Mouse (Mus musculus): ENCODE measurements around the gene Cnksr1. TPM values are rescaled to one million over a fixed set of nuclear protein-coding genes. Genes with fewer than 3 reads are reported as not detected.
"Not testable (repeated sequence)": the region's sequence is repeated elsewhere in the genome, so short reads cannot be mapped to it uniquely, and the experiment has no call there.

Cnksr1 gene
- 1 to 10 TPM; 1.8 to 2.3 TPM for total RNA-seq (2021)
- long read RNA-seq, experiment 1, partial matches to known transcripts, result 0 of 2 reads
- long read RNA-seq, experiment 1, other reads (novel, unspliced or antisense), result 1 of 2 reads
- long read RNA-seq, experiment 2, partial matches to known transcripts, result 0 of 5 reads
- long read RNA-seq, experiment 2, other reads (novel, unspliced or antisense), result 3 of 5 reads

DNA sequence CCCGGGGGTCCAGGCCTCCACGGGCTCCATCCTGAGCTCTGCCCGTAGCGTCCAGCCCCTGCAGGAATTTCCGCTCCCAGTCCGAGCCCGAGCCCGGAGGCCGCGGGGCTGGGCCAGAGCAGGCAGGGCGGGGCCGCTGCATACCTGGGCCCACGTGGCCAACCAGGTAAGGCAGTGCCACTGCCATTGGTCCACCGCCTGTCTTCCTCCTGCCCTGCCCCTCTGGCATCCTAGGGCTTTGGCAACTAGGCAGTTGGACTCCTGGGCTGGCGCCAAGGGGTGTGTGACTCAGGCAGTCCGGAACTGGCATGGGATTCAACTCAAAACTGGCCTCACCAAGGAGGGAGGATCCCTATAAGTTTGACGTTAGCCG lies at the start of gene Cnksr1:
Gene Cnksr1, minus strand, starts transcription at position 121 of the 373 bp plus-strand sequence.
- peak; percentile 35 to 65 for DNase-seq (ENCODE audit: low spot score in 2 of 2)

DNA sequence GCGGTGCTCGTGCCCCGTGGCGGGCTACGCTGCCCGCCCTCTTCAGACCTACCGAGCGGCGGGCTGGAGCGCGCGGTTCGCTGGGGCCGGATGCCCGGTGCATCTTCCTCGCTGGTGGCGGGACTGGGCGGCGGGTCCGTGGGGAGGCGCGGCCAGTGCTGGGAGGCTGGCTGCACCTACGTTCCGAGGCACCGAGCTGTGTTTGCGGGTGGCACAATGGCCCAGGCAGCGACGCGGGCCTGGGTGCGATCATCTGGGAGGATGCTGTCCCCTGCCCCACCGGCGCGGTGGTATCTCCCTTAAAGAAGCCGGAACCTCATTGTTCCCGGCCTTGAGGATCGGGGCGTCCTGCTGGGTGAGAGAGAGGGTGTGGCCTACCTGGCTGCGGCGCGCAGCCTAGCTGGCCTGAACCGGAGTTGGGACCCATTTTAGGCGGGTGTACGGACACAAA lies 49.4 kb upstream of the Cnksr1 start, which contains the start of gene Pdik1l:
Gene Pdik1l, minus strand, starts transcription at position 321 of the 451 bp plus-strand sequence.
- DNase-seq (ENCODE audit: low spot score in 2 of 2), result peak; percentile 35 to 70

DNA sequence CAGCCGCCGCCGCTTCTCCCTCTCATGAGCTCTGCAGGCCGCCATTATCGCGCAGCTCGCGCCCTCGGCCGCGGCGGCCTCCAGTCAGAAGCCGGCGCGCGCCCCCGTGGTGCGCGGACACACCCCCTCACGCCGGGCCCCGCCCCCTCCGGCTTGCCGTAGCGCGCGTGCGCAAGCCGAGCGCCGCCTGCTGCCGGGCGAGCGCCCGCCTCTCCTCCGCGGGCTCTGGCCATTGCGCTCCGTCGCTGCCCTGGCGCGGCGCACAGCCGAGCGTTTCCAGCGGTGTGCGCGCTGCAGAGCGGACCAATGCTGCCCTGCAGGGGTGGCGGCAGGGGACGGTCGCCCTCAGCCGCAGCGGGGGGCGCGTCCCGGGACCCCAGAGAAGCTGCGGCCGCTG lies 49.0 kb upstream of the Cnksr1 start:
- peak; percentile 97 to 99 for DNase-seq (ENCODE audit: low spot score in 2 of 2)

DNA sequence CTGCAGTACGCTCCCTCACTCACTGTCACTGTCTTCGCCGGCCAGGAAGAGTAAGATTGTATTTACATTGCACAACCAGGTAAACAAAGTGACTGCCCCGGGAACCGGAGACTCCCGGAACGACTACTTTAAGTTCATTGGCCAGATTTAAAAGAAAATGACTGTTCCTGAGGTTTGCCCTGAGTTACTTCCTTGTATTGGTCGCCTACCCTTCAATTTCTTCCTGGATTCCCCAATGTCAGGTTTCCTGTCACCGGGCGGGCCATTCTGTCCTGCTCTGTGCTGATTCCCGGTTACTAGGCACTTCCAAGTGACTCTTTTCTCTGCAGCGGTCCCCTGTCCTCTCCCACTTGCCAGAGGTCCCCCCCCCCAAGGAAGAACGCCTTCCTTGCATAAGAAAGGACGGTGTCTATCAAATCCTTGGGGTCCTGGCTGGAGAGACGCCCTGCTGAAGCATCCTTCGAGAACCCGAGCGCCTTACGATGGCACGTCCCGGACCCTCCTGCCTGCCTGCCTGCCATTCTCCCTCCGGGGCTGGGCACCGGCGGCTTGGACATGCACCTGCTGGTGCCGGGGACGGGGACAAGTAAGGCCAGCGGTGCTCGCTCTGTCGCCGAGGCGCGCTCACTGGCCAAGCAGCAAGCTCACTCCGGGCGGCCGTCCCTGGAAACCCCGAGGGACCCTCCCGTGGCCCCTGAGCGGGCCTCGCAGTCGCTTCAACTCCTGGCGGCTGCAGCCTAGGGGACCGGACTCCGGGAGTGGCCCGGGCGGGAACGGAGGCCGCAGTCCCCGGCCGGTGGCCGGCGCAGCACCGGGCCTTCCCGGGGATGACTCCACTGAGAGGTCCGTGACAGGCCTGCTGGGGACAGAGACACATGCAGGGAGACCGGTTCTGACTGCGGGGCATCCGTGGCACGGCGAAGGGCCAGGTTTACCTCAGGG lies 48.3 kb upstream of the Cnksr1 start:
- DNase-seq (ENCODE audit: low spot score in 2 of 2), result peak in 1 of 2 experiments; percentile 26

DNA sequence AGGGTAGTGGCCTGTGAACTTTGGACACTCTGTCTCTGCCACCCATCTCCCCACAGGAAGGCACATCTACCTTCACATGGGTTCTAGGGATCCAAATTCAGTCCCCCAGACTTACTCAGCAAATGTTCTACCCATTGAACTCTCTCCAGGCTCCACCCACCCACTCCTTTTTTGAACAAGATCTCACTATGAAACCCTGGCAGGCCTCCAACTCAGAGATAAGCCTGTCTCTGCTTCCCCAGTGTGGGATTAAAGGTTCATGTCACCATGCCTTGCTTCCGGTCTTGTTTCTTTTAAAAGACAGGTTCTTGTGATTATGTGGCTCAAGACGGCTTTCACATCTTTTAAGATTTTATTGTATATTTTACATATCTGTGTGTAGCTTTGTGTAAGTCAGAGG lies 46.7 kb upstream of the Cnksr1 start:
- no peak for DNase-seq (ENCODE audit: low spot score in 2 of 2)

DNA sequence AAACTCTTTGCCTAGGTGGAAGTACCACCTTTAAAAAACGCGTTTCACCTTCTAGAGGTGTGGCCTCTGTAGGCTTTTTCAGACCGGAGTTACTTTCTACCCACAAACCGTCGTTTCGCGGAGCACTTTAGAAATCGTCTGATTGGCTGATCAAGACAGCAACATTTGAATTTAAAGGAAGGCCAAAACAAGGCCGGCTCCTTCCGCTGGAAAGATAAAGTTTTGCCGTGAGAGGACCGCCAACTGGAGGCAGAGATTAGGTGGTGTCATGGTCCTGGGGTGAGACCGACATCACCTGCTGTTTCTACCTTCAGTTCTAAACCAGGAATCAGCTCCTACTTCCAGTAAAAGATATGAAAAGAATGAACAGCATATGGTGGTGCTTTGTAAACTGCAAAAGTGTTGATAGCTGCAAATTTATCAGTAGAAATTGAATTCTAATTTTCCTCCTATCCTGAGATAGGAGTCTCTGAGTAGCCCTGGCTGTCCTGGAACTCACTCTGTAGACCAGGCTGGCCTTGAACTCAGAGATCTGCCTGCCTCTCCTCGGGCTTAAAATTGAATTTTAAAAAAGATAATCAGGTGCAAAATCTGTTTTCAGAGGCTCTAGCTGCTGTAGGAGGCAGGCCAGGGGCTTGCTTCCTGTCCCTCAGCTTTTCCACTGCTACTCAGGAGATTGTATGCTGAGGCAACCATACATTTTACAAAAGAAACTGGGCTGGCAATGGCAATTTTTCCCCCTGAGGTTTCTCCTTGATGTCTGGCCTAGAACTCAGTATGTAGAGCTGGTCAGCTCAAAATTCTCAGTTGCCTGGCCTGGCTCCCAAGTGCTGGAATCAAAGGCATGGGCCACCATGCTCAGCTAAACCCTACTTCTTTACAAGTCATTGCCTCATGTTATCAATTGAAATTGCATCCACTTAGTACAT lies 35.5 kb upstream of the Cnksr1 start:
- DNase-seq (ENCODE audit: low spot score in 2 of 2), result no peak

DNA sequence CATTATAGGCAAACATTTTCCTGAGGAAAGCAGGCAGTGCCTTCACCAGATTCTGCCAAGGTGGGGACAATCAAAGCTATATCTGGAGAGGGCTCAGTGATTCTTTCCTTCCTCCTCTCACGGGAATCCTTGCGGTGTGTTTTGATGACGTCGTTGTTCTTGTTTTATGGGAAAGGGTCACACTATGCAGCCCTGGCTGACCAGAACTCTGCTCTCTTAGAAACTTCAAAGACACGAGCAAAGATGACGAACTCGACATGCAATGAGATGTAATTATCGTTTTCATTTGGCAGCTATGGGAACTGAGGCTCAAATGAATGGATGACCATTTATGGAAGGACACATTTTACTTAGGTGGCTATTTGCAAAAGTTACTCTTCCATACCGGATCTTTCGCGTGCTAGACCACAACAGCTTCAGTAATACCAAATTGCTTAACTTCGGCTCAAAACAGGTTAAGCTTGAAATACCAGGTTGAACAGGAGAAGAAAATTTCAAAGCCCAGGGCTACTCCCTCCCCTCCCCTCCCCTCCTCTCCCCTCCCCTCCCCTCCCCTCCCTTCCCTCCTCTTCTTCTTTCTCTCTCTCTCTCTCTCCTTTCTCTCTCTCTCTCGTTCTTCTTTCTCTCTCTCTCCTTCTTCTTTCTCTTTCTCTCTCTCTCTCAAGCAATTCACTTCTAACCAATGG lies 34.7 kb upstream of the Cnksr1 start:
- no peak for DNase-seq (ENCODE audit: low spot score in 2 of 2)

DNA sequence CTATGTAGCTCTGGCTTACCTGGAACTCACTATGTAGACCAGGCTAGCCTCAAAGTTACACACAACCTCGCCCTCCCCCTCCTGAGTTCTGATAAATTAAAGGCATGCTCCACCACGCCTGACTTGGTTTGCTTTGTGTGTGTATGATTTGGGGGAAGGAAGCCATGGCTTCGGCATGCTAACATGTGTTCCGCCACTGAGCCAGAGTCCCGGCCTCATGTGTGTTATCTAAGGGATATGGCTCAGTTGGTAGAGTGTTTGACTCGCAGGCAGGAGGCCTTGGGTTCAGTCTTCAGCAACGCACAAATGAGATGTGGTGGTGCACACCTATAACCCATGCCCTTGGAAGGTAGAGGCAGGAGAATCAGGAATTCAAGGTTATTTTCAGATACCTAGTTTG lies 33.8 kb upstream of the Cnksr1 start:
- DNase-seq (ENCODE audit: low spot score in 2 of 2), result no peak

DNA sequence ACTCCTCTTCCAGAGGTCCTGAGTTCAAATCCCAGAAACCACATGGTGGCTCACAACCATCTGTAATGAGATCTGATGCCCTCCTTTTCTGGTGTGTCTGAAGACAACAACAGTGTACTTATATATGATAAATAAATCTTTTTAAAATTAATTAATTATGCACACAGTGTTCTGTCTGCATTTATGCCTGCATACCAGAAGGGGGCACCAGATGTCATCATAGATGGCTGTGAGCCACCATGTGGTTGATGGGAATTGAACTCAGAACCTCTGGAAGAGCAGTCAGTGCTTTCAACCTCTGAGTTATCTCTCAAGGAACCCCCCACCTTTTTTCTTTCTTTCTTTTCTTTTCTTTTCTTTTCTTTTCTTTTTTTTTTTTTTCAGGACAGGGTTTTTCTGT lies 31.4 kb upstream of the Cnksr1 start:
- not testable (repeated sequence) for DNase-seq (ENCODE audit: low spot score in 2 of 2)

DNA sequence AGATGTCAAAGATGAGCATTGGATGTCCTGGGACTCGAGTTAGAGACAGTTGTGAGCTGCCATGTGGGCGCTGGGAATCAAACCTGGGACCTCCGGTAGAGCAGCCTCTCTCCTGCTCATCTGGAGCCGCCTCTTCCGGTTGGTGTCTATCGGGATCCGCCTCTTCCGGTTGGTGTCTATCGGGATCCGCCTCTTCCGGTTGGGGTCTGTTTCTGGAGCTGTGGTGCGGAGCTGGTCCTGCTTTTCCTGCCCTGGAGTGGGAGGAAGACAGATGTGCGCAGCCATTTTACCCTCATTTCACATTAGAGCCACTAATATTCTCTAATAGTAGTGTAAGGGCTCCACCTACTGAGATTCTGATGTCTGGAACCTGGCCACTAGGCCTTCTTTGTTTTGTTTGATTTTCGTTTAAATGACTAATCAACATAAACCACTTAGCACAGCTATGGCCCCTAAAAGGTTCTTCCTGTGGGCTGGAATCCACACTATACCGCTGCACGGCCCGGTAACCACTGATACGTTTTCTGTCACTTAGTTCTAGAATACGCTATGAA lies 30.0 kb upstream of the Cnksr1 start:
- no peak for DNase-seq (ENCODE audit: low spot score in 2 of 2)

DNA sequence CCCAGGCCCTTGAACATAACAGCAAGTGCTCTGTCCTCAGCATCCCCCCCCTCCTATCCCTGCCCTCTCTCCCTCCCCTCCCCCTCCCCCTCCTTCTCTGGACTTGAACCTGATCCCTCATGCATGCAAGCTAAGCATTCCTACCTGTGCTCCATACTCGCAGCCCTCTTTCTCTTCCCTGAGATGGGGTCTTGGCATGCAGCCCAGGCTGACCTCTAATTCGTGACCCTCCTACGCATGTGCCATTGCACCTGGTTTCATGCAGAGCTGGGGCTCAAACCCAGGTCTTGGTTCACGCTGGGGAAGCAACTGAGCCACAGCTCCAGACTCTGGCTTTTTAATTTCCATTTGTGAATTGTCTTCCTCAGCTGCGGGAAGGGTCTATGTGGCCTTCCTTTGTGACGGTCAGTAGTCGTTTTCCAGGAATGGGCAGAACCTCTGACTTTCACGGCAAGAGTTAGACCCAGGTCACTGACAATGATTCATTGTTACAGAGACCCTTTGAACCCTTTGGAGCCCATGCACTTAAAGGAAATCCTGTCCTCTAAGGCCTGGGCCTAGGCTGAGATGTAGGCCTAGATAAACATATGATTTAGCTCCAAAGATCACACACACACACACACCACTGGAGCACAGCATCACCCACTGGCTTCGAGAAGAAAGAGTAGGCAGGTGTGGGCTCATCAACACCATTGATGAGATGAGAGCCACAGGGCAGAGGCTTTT lies 27.8 kb upstream of the Cnksr1 start:
- no peak for DNase-seq (ENCODE audit: low spot score in 2 of 2)

DNA sequence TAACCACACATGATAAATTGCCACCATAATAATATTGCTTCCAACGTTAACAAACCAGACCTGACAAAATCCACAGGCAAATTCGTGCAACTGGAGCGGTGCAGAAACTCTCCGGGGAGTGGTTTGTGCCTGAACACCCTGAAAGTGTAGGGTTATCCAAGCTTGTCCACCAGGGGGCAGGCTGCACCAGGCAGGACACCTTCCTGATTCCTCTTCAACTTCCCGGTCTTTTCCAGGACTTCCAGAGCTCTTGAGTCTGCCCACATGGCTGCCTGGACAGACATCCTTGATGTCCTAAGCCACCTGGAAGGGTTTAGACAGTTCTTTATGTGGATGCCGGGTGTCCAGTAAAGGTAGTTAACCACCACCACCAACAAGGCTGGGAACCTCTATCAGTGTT lies 25.0 kb upstream of the Cnksr1 start:
- peak in 1 of 2 experiments; percentile 64 for DNase-seq (ENCODE audit: low spot score in 2 of 2)

DNA sequence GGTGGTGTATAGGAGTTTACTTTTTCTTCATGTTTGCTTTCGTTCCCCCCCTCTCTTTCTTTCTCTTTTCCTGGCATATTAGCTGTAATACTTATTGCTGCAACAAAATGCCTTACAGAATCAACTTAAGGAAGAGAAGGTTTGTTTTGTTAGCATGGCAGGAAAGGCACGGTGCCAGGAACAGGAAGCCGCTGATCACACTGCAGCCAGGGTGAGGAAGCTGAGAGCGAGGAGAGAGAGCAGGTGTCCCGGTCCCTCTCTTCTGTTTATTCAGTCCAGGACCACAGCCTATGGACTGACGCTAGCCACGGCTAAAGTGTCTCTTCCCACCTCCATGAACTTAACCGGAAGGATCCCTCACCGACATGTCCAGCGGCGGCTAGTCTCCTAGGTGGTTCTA lies 20.2 kb upstream of the Cnksr1 start:
- no peak for DNase-seq (ENCODE audit: low spot score in 2 of 2)

DNA sequence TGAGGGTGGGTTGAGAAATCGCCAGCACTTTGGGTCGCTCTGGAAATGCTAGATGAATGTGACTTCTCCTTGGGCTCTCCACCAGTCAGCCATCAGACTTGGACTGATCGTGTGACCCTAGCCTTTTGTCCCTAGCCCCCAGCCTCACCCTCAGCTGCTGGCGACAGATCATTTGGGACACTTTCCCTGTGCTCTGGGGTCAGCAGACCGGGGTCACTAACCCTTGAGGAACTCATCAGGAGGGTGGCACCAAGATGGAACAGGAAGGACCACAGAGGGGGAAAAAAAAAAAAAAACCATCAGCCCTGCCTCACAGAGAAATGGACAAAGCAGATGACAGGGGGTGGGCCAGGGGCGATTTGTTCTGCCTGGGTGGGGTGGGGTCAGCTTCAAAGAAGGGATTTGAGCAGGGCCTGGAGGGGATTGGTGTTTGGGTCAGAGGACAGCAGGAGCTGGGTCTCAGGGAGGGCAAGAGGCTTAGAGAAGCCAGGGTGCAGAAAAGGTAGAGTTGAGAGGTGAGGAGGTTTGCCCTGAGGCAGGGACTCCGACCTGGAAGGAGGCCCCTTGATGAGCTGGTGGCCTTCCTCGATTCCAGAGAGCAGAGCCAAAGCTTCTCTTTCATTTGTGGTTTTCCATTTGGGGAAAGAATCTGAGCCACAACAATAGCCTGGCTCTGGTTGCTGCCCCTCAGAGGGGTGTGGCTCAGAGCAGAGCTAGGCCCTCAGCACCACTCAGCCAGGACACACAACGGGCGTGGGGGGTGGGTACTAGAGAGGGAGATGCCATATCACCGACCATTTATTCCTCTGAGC lies 19.2 kb upstream of the Cnksr1 start:
- DNase-seq (ENCODE audit: low spot score in 2 of 2), result no peak

DNA sequence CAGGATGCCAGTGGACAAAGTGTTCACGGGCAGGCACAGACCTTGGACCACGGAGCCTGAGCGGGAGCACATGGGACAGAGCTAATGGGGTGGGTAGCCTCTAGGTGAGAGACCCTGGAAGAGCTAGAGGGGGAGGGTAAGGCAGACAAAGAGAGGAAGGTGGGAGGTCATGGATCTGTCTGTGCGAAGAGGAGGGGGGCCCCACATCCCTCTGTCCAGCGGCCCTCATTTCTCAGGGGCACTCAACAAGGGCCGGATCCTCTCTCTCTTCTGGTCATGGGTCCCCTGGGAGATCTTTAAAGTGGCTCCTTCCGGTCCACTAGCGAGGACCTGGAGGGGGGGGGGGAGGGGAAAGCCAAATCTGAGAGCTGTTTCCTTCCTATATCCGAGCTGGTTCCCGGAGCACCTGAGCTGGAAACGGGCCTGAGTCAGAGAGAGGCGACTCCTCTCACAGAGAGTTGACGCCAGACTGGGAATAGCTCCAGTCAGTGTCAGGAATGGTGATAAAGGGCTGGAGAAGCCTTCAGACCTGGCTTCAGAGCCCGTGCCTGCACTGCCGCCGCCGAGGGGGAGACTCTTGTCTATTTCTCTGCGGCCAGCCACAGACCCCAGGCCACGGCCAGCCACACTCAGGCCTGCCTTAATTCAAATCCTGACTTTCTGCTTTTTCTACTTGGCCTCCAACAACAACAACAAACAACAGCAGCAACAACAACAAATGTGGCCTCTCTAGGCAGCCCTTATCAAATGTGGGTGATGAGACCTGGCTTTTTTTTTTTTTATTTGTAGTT lies 18.4 kb upstream of the Cnksr1 start:
- DNase-seq (ENCODE audit: low spot score in 2 of 2), result no peak

DNA sequence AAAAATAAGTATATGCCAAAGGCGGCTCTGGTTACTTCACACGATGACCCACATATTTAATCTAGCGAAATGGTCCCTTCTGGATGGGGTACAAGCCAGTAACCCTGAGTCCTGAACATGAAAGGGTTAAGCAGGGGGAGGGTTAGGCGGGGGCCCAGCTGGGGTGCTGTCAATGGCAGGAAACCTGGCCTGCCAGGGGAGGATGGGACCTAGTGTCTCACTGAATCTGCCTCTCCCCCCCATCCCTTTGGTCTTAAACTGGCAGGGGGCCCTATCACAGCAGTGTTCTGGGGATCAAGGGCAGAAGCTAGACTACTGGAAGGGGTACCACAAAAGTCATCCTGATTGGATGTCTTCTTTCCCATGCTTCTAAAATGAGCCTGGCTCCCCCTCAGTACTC lies 17.7 kb upstream of the Cnksr1 start:
- no peak for DNase-seq (ENCODE audit: low spot score in 2 of 2)

DNA sequence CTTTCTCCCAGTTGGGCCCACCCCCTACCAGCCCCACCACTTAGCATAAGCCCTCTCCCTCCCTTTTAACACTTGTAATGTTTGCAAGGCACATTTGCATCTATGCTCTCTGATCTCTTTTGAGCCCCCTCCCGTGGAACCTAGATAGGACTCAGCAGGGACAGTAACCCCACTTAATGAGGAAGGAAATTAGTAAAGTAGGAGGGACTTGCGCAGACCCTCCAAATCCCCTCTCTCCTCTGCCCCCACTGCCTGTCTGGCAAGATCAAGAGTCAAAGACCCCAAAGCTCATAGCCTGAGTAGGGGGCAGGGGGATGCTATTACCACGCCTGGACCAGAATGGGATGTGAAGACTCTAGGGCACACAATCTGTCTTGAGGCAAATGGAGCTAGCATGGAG lies 16.6 kb upstream of the Cnksr1 start:
- DNase-seq (ENCODE audit: low spot score in 2 of 2), result no peak

DNA sequence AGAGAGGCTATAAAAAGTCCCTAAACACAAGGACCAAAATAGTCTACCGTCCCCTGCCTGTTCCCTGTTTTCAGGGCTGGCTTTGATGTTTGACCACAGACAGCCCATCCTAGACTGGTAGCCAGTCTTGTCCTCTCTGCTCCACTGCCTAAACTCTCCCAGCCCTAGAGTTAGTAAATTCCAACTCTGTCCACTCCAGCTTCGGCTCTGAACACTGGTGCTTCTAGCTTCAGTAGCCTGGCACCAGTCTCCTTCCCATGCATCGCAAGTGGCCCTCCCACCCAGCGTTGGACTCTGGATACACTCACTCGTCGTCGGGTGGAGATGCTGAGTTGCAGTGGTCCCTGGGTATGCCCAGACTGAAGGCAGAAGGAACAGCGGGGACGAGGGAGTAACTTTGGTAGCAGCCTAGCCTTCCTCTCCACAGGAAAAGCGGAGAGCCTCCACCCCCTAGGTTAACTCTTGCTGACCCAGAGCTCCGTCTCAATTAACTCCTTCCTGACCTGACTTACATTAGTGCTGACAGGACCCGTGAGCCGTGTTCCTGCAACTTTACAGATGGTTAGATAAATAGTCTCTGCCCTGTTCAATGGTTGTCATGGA lies 15.6 kb upstream of the Cnksr1 start, which contains the start of gene Grrp1:
Gene Grrp1, minus strand, starts transcription at position 385 of the 603 bp plus-strand sequence.
- DNase-seq (ENCODE audit: low spot score in 2 of 2), result no peak
